Mouse (Mus musculus) megakaryocyte, embryonic 14.5 days (primary cell): ENCODE results near the gene Meis1.

Experiments used
- FLI1 ChIP-seq: IDR thresholded peaks from 2 replicates; pipeline ENCODE4 v1.6.1; 2012; ENCODE audit warnings: low read length, inconsistent platforms, mixed read lengths
- GATA1 ChIP-seq: IDR thresholded peaks from 3 replicates; pipeline ENCODE4 v1.6.1; 2012; ENCODE audit warnings: mixed read lengths, low read length, inconsistent platforms, borderline replicate concordance

DNA sequence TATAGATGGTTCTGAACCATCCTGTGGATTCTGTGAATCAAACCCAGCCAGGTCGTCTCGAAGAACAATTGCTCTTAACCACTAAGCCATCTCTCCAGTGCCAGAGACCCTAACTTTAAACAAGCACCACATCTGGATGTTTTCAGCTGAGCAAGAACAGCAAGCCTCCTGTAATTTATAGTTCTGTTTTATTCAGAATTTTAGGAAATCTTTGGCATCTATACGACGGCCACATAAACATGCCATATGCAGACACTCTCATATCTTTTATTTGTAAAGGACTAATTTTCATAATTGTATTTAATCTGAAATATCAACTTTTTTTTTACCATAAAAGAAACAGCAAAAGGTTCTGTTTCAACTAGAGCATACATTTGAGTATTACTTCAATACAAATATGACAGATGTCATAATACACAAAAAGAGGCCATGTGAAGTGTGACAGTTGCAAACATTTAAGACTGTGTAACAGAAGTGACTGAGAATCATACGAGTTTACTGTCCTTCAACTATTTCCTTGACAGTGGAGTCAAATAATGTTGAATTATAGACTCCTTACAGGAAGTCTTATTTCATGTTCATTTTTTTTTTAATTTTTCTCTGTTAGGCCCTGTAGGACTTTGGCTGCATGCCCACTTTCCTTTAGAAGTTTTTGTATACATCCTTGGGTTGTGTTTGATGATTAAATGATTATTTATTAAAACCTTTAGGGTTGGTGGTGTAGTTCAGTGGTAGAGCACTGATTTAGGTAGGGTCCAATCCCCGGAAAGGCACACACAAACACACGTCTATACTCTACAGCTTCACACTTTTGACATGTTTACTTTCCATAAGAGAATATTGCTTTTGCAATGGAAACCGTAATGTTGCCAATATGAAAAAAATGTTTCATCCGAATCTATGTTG is 13.5 kb downstream of the Meis1 start:
- TF ChIP-seq GATA1: no peak
- TF ChIP-seq FLI1: no peak
